Mouse (Mus musculus) myocyte (in vitro differentiated cells): ENCODE measurements at regions not wholly inside any gene's neighbourhood (a gene's known extent, or its start where the extent isn't known, plus 50 kb on each side); places are given as distances from the start of the nearest gene placed in this dataset.

Source experiments
- CEBPB ChIP-seq: IDR thresholded peaks from 2 replicates; pipeline ENCODE4 v1.6.1; 2011; ENCODE audit warnings: mild to moderate bottlenecking, moderate library complexity; ENCODE audit not compliant: poor library complexity, insufficient read depth, severe bottlenecking
- E2F4 ChIP-seq: IDR thresholded peaks from one replicate; pipeline ENCODE4 v1.6.1; 2011; ENCODE audit warnings: mild to moderate bottlenecking, control low read depth, moderate library complexity; ENCODE audit not compliant: insufficient read depth
- MAX ChIP-seq: IDR thresholded peaks from one replicate; pipeline ENCODE4 v1.6.1; 2011; ENCODE audit warnings: low read depth, mild to moderate bottlenecking, control low read depth
- MYOD1 ChIP-seq, 3 experiments: IDR thresholded peaks; one replicate each; pipeline ENCODE4 v1.6.1; 2011; ENCODE audit warnings: control low read depth in 2 of 3, low read depth in 2 of 3, mild to moderate bottlenecking in 2 of 3, moderate library complexity in 1 of 3; ENCODE audit not compliant: insufficient read length in 2 of 3, control insufficient read depth in 1 of 3
- MYOG ChIP-seq, 3 experiments: IDR thresholded peaks; one replicate each; pipeline ENCODE4 v1.6.1; 2011; ENCODE audit warnings: control low read depth in 2 of 3, low read depth in 2 of 3, mild to moderate bottlenecking in 2 of 3; ENCODE audit not compliant: insufficient read length in 2 of 3, control insufficient read depth in 1 of 3, insufficient read depth in 1 of 3
- POLR2A ChIP-seq: IDR thresholded peaks from one replicate; pipeline ENCODE4 v1.6.1; 2011; ENCODE audit warnings: low read depth, mild to moderate bottlenecking, control low read depth, moderate library complexity; ENCODE audit not compliant: insufficient read length
- POLR2AphosphoS2 ChIP-seq: IDR thresholded peaks from one replicate; pipeline ENCODE4 v1.6.1; 2011; ENCODE audit warnings: low read depth, control low read depth; ENCODE audit not compliant: insufficient read length
- USF1 ChIP-seq: IDR thresholded peaks from one replicate; pipeline ENCODE4 v1.6.1; 2011; ENCODE audit warnings: low read depth, mild to moderate bottlenecking, control low read depth, moderate library complexity

GRCm38 (mm10) chr12:106293117-106293516 is 283.1 kb downstream of the Vrk1 start:
- TF ChIP-seq E2F4 (no peak), POLR2A (no peak), POLR2AphosphoS2 (no peak), MYOG (IDR thresholded peaks at IDR 0.05; ENCODE audit: control insufficient read depth in 1 of 3, insufficient read depth in 1 of 3, insufficient read length in 2 of 3, low read depth in 2 of 3) (no peak), MYOD1 (IDR thresholded peaks at IDR 0.05; ENCODE audit: control insufficient read depth in 1 of 3, insufficient read length in 2 of 3, low read depth in 2 of 3) (no peak), CEBPB (no peak), MAX (no peak), USF1 (no peak)
